Mouse (Mus musculus) lung, postnatal 0 days (tissue): ENCODE measurements at regions not wholly inside any gene's neighbourhood (a gene's known extent, or its start where the extent isn't known, plus 50 kb on each side); places are given as distances from the start of the nearest gene placed in this dataset.

Source experiments
- ATAC-seq: fragments of 200-750 bp; cut with Nextera tagmentation; 2 replicates; pipeline ENCODE4 v1.8.0; 2017; ENCODE audit warnings: moderate library complexity
- DNase-seq: peaks from one replicate; pipeline ENCODE4 v3.0.0-alpha.2; 2016; ENCODE audit warnings: low spot score
- H3K27ac ChIP-seq: fragments of 300-500 bp; sonication (generic); 2 replicates; pipeline ENCODE4 v1.5.1; 2014; ENCODE audit warnings: antibody characterized with exemption, mild to moderate bottlenecking, low read length, mixed read lengths
- H3K27me3 ChIP-seq: fragments of 300-500 bp; sonication (generic); replicated peaks from 2 replicates; pipeline ENCODE4 v1.6.1; 2014; ENCODE audit warnings: low read length, mixed read lengths; ENCODE audit not compliant: insufficient read depth
- H3K36me3 ChIP-seq: fragments of 300-500 bp; sonication (generic); 2 replicates; pipeline ENCODE4 v1.6.1; 2014; ENCODE audit warnings: low read length, mixed read lengths; ENCODE audit not compliant: insufficient read depth
- H3K4me1 ChIP-seq: fragments of 300-500 bp; sonication (generic); 2 replicates; pipeline ENCODE4 v1.6.1; 2014; ENCODE audit warnings: antibody characterized with exemption, low read depth, low read length, mixed read lengths; ENCODE audit not compliant: insufficient read depth
- H3K4me2 ChIP-seq: fragments of 300-500 bp; sonication (generic); replicated peaks from 2 replicates; pipeline ENCODE4 v1.6.1; 2014; ENCODE audit warnings: low read depth, mild to moderate bottlenecking, low read length, moderate library complexity, mixed read lengths
- H3K4me3 ChIP-seq: fragments of 300-500 bp; sonication (generic); 2 replicates; pipeline ENCODE4 v1.5.1; 2014; ENCODE audit warnings: low read depth, low read length
- H3K9ac ChIP-seq: fragments of 300-500 bp; sonication (generic); replicated peaks from 2 replicates; pipeline ENCODE4 v1.6.1; 2014; ENCODE audit warnings: low read depth, mild to moderate bottlenecking
- H3K9me3 ChIP-seq: fragments of 300-500 bp; sonication (generic); 2 replicates; pipeline ENCODE4 v1.6.1; 2016; ENCODE audit warnings: low read length, mixed read lengths
- CTCF ChIP-seq: IDR thresholded peaks from 2 replicates; pipeline ENCODE4 v1.5.1; 2016; ENCODE audit warnings: antibody characterized with exemption, mild to moderate bottlenecking
- EP300 ChIP-seq: IDR thresholded peaks from 2 replicates; pipeline ENCODE4 v1.6.1; 2016; ENCODE audit warnings: antibody characterized with exemption, mild to moderate bottlenecking, control low read depth
- WGBS: fragments of 180-500 bp; shearing (Covaris S2); extraction: QIAGEN DNeasy Blood & Tissue Kit; methylation state at CpG from one replicate; pipeline ENCODE4 v1.1.7; 2014; 5-methylcytosine and 5-hydroxymethylcytosine counted together

DNA sequence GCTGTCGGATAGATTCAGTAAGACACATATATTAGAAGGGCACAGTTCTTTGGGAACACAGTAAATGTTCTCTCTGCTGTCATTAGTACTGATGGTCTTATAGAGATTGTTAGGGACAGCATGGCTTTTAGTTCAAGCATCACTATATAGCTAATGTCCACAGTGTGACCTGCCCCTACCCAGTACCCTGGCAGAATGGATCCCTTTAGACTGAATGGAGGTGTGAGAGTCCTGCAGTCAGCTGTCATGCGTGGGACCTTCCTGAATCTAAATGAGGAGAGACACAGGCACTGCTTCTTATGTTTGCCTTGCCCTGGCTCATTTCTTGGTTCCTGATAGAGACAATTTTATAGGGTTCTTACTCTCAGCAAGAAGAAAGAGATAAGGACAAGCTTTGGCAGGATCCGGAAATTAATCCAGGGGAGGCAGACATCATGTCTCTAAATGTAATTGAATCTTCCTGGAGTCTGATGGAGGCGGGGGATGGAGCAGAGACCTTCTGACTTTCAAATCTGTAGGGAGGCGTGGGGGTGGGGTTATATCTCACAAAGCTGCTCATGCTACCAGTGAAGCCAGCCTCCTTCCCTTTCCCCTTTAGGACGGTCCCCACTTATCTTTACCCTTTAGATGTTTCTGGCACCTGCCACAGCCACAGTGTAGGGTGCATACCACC lies 456.5 kb downstream of the Dhx35 start:
- no peak overlapping the region for H3K4me3 ChIP-seq
- no peak overlapping the region for H3K27ac ChIP-seq
- H3K4me1 ChIP-seq, result no peaks in the 10 kb centered on the region
- DNase-seq (no peak), ATAC-seq (no peak)
- no peaks in the 10 kb centered on the region for H3K27me3 ChIP-seq
- TF ChIP-seq CTCF, result no peak
- TF ChIP-seq EP300, result no peak
- WGBS, result 70% methylated on average over 6 of the region's 6 CpGs
- H3K9ac ChIP-seq, result no peak overlapping the region
- H3K36me3 ChIP-seq, result no peaks in the 10 kb centered on the region
- H3K4me2 ChIP-seq, result no peak overlapping the region
- no peaks in the 10 kb centered on the region for H3K9me3 ChIP-seq

- Histone ChIP-seq H3K36me3 (no peaks in the 10 kb centered on the region), H3K9ac (no peak overlapping the region), H3K4me3 (no peak overlapping the region), H3K27ac (no peak overlapping the region), H3K4me2 (no peak overlapping the region), H3K4me1 (no peaks in the 10 kb centered on the region), H3K9me3 (no peaks in the 10 kb centered on the region), H3K27me3 (no peaks in the 10 kb centered on the region)
- peak; percentile 30; the same call in 1 of the 2 replicates for ATAC-seq
- no peak for TF ChIP-seq CTCF
- TF ChIP-seq EP300, result no peak
- 49% methylated on average over 10 of the region's 10 CpGs for WGBS
- DNase-seq, result peak; percentile 33
Measured at GRCm38 (mm10) chr2:159270221-159271080, 475.8 kb downstream of the Dhx35 start.

GRCm38 (mm10) chr2:159278896-159279295 lies 484.3 kb downstream of the Dhx35 start:
- no peak for TF ChIP-seq EP300
- H3K9ac ChIP-seq, result no peak overlapping the region
- H3K36me3 ChIP-seq, result no peaks in the 10 kb centered on the region
- H3K27ac ChIP-seq, result no peak overlapping the region
- 25% methylated on average over 2 of the region's 2 CpGs for WGBS
- H3K4me1 ChIP-seq, result no peaks in the 10 kb centered on the region
- no peaks in the 10 kb centered on the region for H3K27me3 ChIP-seq
- no peak overlapping the region for H3K4me2 ChIP-seq
- DNase-seq, result no peak
- no peak overlapping the region for H3K4me3 ChIP-seq
- H3K9me3 ChIP-seq, result no peaks in the 10 kb centered on the region
- ATAC-seq, result no peak

DNA sequence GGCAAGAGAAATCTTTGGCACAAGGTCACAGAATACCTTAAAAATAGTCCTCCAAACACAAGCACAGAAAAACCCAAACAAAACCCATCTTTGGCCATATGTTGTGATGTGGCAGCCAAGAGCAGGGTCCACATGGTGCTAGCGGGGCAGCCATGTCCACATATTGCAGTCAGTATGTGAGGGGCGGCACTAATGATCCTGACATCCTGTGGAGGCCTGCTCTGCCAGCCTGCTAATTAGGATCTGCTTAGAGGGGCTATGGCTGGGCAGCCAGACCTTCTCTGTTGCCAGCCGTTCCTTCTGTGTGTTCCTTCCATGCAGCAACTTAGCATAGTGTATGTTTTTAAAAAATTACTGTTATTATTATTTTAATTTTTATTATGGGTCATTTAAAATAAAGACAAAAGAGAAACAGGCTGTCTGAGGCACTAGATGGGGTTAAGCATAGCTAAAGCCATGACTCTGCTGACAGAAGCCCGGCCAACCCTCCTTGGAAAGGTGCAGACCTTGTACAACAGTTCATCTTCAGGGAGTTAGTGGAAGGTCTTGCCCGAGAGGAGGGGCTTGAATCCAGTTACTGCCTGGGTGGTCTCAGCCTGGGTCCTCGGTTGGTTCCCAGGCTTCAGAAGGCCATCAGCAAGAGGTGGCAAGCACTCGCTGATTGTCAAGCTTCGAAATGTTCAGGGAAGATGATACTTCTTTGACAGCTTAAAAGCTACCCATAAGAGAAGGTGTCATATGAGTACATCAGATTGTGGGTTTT lies 487.1 kb downstream of the Dhx35 start:
- Histone ChIP-seq H3K27ac (no peak overlapping the region), H3K4me3 (no peak overlapping the region), H3K4me1 (no peaks in the 10 kb centered on the region), H3K36me3 (no peaks in the 10 kb centered on the region), H3K4me2 (no peak overlapping the region), H3K9ac (no peak overlapping the region), H3K9me3 (no peaks in the 10 kb centered on the region), H3K27me3 (no peaks in the 10 kb centered on the region)
- DNase-seq, result no peak
- ATAC-seq, result no peak
- WGBS, result 83% methylated on average over 8 of the region's 8 CpGs
- no peak for TF ChIP-seq CTCF
- no peak for TF ChIP-seq EP300

DNA sequence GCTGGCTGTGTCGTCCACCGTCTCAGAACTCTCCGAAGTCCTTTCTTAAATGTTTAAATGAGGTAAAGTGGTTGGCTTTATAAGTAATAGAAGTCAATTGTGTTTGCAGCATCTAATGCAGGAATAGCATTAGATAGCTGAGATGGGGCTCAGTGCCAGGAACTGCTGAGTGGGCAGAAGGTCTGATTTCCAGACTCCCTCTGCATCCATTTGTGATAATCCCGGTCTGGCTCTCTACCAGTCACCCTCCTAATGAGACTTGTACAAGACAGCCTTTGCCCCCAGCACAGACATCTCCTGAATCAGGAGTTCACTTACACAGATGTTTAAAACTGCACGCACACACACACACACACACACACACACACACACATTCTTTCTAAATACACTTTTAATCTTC lies 489.5 kb downstream of the Dhx35 start:
- 75% methylated on average over 5 of the region's 5 CpGs for WGBS
- Histone ChIP-seq H3K27me3 (no peaks in the 10 kb centered on the region), H3K4me1 (no peaks in the 10 kb centered on the region), H3K9me3 (no peaks in the 10 kb centered on the region), H3K27ac (no peak overlapping the region), H3K9ac (no peak overlapping the region), H3K36me3 (no peaks in the 10 kb centered on the region), H3K4me2 (no peak overlapping the region), H3K4me3 (no peak overlapping the region)
- DNase-seq, result no peak
- ATAC-seq, result no peak
- TF ChIP-seq CTCF, result no peak
- no peak for TF ChIP-seq EP300

GRCm38 (mm10) chr2:159284525-159285189 lies 490.1 kb downstream of the Dhx35 start:
- ATAC-seq (no peak), DNase-seq (no peak)

More at GRCm38 (mm10) chr2:159284525-159285189, 490.1 kb downstream of the Dhx35 start:
- TF ChIP-seq EP300 (no peak), CTCF (no peak)
- Histone ChIP-seq H3K9ac (no peak overlapping the region), H3K9me3 (no peaks in the 10 kb centered on the region), H3K27ac (no peak overlapping the region), H3K4me2 (no peak overlapping the region), H3K4me1 (no peaks in the 10 kb centered on the region), H3K27me3 (no peaks in the 10 kb centered on the region), H3K36me3 (no peaks in the 10 kb centered on the region), H3K4me3 (no peak overlapping the region)
- WGBS, result 52% methylated on average over 8 of the region's 8 CpGs
